Mouse (Mus musculus) hindbrain, embryonic 16.5 days (tissue): Measurements from ENCODE around the gene Rab33b. TPM values are rescaled to one million over a fixed set of nuclear protein-coding genes. Genes with fewer than 3 reads are reported as not detected.
"Not testable (repeated sequence)": the region's sequence is repeated elsewhere in the genome, so short reads cannot be mapped to it uniquely, and the experiment has no call there.

Experiments used
- ATAC-seq: fragments of 200-750 bp; cut with Nextera tagmentation; 2 replicates; pipeline ENCODE4 v1.8.0; 2017; ENCODE audit warnings: moderate TSS enrichment, moderate library complexity
- H3K27ac ChIP-seq: fragments of 300-500 bp; sonication (generic); 2 replicates; pipeline ENCODE4 v1.5.1; 2014; ENCODE audit warnings: low read depth, mild to moderate bottlenecking, control low read depth, low read length, moderate library complexity
- H3K27me3 ChIP-seq: fragments of 300-500 bp; sonication (generic); replicated peaks from 2 replicates; pipeline ENCODE4 v1.6.1; 2014; ENCODE audit warnings: low read length; ENCODE audit not compliant: control insufficient read depth, insufficient read depth
- H3K36me3 ChIP-seq: fragments of 300-500 bp; sonication (generic); 2 replicates; pipeline ENCODE4 v1.6.1; 2014; ENCODE audit warnings: mild to moderate bottlenecking, low read length, moderate library complexity, mixed read lengths; ENCODE audit not compliant: control insufficient read depth, insufficient read depth
- H3K4me1 ChIP-seq: fragments of 300-500 bp; sonication (generic); 2 replicates; pipeline ENCODE4 v1.6.1; 2014; ENCODE audit warnings: low read depth, low read length; ENCODE audit not compliant: control insufficient read depth, insufficient read depth
- H3K4me2 ChIP-seq: fragments of 300-500 bp; sonication (generic); 2 replicates; pipeline ENCODE4 v1.6.1; 2014; ENCODE audit warnings: mild to moderate bottlenecking, low read length, control low read depth, moderate library complexity
- H3K4me3 ChIP-seq: fragments of 300-500 bp; sonication (generic); 2 replicates; pipeline ENCODE4 v1.5.1; 2014; ENCODE audit warnings: mild to moderate bottlenecking, low read length, control low read depth, moderate library complexity
- H3K9ac ChIP-seq: fragments of 300-500 bp; sonication (generic); 2 replicates; pipeline ENCODE4 v1.6.1; 2014; ENCODE audit warnings: low read depth, mild to moderate bottlenecking, control low read depth, low read length, moderate library complexity
- H3K9me3 ChIP-seq: fragments of 300-500 bp; sonication (generic); 2 replicates; pipeline ENCODE4 v1.6.1; 2014; ENCODE audit warnings: mild to moderate bottlenecking, low read length, moderate library complexity; ENCODE audit not compliant: control insufficient read depth
- WGBS: fragments of 180-500 bp; shearing (Covaris S2); extraction: QIAGEN DNeasy Blood & Tissue Kit; methylation state at CpG from one replicate; pipeline ENCODE4 v1.1.7; 2014; 5-methylcytosine and 5-hydroxymethylcytosine counted together
- polyA plus RNA-seq: library from polyadenylated mRNA; unstranded; fragments of >200 nt; fragmentation: Nextera tagmentation; extraction: Ambion mirVana; gene quantifications from 2 replicates; pipeline ENCODE4 v1.2.1, GENCODE M21; 2015

Rab33b gene
- 29.2 and 32.0 TPM in 2 replicates for polyA plus RNA-seq

DNA sequence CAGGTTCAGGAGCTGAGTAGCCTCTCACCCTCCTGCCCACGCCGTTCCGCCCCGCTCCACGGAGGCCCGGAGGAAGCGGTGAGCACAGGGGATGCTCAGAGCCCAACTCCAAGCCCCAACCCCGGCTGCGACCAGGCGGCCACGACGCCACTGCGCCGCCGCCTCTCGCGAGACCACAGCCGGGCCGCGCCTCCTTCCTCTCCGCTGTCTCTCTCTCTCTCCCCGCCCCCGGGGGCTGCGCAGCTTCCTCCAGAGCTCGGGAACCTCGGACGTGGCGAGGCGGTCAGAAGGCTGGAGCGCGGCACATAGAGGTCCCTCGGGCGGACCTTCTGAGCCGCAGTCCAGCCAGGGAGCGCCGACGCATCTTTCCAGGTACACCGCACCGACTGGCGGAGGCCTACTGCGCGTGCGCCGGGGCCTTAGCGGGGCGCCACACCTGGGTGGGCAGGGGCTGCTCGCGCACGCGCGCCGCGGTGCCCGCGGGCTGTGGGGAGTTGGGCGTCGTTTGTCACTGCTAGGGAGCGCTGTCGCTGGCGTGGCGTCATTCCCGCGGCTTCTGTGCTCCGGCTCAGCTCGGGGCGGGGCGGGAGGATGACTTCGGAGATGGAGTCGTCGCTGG, at the start of gene Rab33b:
TSS of gene Rab33b (plus strand) at position 180 of the 619 bp plus-strand sequence.
- H3K9ac ChIP-seq, result peak within 1 kb of the TSS; percentile 83
- peak; percentile 98 for ATAC-seq
- peak within 1 kb of the TSS; percentile 90 for H3K27ac ChIP-seq
- H3K36me3 ChIP-seq, result peaks cover 2% of the 10 kb centered on the region; the same call in 1 of the 2 replicates
- WGBS, result under 1% methylated on average over 61 of the region's 70 CpGs
- H3K27me3 ChIP-seq, result no peaks in the 10 kb centered on the region
- no peaks in the 10 kb centered on the region for H3K9me3 ChIP-seq
- peak within 1 kb of the TSS; percentile 88 for H3K4me3 ChIP-seq
- H3K4me1 ChIP-seq, result peaks cover 23% of the 10 kb centered on the region
- peak within 1 kb of the TSS; percentile 89 for H3K4me2 ChIP-seq

DNA sequence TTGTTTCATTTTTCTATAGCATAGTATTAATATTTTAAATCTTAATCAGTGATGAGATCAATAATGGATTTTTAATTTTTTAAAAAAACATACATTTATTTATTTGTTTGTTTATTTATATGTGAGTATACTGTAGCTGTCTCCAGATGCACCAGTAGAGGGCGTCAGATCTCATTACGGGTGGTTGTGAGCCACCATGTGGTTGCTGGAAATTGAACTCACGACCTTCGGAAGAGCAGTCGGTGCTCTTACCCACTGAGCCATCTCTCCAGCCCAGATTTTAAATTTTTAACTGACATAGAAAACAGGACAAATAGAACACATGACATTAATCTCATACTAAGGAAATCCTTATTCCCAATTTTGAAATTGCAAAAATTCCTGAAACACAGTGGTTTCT, 49.4 kb upstream of the Rab33b start:
- not testable (repeated sequence) for H3K27ac ChIP-seq, H3K9ac ChIP-seq, H3K27me3 ChIP-seq, ATAC-seq, H3K4me1 ChIP-seq, H3K36me3 ChIP-seq, H3K4me2 ChIP-seq, H3K9me3 ChIP-seq, H3K4me3 ChIP-seq
- 88% methylated on average over 5 of the region's 5 CpGs for WGBS

DNA sequence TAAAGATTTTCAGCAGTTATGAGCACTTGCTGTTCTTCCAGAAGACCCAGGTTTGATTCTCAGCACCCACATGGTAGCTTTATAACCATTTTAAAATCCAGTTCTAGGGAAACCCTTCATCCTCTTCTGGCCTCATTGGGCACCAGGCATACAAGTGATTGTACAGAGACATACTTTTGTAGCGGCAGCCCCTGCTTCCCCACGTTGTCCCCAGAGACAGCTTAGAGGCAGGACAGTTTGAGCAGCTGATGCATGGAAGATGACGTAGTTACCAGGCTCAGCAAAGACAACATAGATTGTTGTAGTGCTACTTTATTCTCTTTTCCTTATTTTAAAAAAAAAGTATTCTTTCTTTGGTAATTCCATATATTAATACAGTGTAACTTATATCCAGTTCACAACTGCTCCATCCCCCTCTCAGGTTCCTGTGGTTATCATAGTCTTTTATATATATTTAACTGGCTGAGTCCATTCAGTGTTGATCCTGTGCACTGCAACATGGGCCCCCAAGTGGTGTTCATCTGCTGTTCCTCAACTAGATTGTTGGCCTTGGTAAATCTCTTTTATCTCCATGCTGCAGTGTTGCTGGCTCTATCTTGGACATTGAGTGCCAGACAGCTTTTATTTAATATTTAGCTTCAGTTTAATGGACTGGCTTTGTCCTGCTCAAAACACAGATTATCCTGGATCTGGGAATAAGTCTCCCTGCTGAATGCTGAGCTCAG, 48.7 kb upstream of the Rab33b start:
- Histone ChIP-seq H3K4me1 (no peaks in the 10 kb centered on the region), H3K9ac (no peak overlapping the region), H3K27ac (no peak overlapping the region), H3K4me3 (no peak overlapping the region), H3K27me3 (no peaks in the 10 kb centered on the region), H3K36me3 (no peaks in the 10 kb centered on the region), H3K9me3 (no peaks in the 10 kb centered on the region), H3K4me2 (no peak overlapping the region)
- no peak for ATAC-seq
- WGBS, result 75% methylated on average over 3 of the region's 3 CpGs

DNA sequence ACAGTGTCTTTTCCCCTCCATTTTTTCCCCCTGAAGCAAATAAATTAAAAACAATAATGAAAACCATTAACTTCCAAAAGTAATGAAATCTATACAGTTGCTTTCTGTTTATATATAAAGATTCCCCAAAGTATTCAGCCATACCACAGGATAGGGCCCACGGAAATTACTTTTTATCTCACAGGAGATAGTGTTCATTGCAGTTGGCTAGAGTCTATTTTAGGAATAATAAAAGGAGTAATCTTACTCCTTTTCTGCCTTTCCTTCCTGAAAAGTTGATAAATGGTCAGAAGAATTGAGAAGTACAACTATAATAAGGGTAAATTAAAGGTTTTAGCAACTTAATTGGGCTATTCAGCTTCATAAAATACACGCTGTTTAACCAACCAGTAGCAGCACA, 15.2 kb upstream of the Rab33b start:
- ATAC-seq, result no peak
- H3K4me1 ChIP-seq, result no peaks in the 10 kb centered on the region
- H3K9ac ChIP-seq, result no peak overlapping the region
- H3K36me3 ChIP-seq, result peaks cover 33% of the 10 kb centered on the region
- no peak overlapping the region for H3K27ac ChIP-seq
- no peaks in the 10 kb centered on the region for H3K27me3 ChIP-seq
- H3K9me3 ChIP-seq, result no peaks in the 10 kb centered on the region
- H3K4me2 ChIP-seq, result no peak overlapping the region
- WGBS, result 91% methylated on average over 2 of the region's 2 CpGs
- no peak overlapping the region for H3K4me3 ChIP-seq

DNA sequence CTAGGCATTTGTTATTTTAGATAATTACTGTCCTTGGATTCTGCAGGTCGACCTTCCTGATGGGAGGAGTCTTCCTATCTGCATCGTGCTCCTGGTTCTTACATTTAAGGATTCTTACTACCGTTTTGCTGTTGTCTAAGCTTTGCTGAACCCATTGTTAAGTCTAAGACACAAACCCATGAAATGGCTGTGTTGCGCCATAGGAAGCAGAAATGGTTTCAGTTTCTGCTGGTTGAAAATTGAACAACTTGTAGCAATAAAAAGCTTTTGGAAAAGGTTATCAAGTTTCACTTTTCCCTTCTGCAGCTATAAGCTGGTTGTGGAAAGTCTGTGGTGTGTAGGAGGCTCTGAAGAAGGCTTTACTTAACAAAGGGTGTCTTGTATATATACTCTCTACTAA, 8.0 kb upstream of the Rab33b start:
- H3K4me1 ChIP-seq, result no peaks in the 10 kb centered on the region
- H3K9me3 ChIP-seq, result no peaks in the 10 kb centered on the region
- 80% methylated on average over 4 of the region's 4 CpGs for WGBS
- H3K4me3 ChIP-seq, result no peak overlapping the region
- H3K27me3 ChIP-seq, result no peaks in the 10 kb centered on the region
- peaks cover 14% of the 10 kb centered on the region for H3K36me3 ChIP-seq
- no peak overlapping the region for H3K9ac ChIP-seq
- no peak for ATAC-seq
- H3K27ac ChIP-seq, result no peak overlapping the region
- H3K4me2 ChIP-seq, result no peak overlapping the region

DNA sequence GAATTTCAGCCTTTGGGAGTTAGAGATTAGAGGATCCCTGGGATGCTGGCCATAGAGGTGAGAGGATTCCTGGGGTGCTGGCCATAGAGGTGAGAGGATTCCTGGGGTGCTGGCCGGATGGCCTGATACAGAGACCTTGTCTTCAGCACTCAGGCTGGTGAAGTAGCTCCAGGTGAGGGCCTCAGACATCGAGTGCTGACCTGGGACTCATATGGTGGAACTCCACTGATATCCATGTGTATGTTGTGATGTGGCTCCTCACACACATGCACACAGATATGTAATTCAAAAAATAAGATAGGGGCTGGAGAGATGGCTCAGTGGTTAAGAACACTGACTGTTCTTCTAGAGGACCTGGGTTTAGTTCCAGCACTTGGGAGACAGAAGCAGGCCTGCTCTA, 3.8 kb upstream of the Rab33b start:
- peaks cover 8% of the 10 kb centered on the region for H3K4me1 ChIP-seq
- H3K27ac ChIP-seq, result no peak overlapping the region
- no peak overlapping the region for H3K4me3 ChIP-seq
- no peak overlapping the region for H3K4me2 ChIP-seq
- WGBS, result 35% methylated on average over 2 of the region's 2 CpGs
- H3K36me3 ChIP-seq, result no peaks in the 10 kb centered on the region
- no peaks in the 10 kb centered on the region for H3K9me3 ChIP-seq
- H3K9ac ChIP-seq, result no peak overlapping the region
- no peak for ATAC-seq
- H3K27me3 ChIP-seq, result no peaks in the 10 kb centered on the region

DNA sequence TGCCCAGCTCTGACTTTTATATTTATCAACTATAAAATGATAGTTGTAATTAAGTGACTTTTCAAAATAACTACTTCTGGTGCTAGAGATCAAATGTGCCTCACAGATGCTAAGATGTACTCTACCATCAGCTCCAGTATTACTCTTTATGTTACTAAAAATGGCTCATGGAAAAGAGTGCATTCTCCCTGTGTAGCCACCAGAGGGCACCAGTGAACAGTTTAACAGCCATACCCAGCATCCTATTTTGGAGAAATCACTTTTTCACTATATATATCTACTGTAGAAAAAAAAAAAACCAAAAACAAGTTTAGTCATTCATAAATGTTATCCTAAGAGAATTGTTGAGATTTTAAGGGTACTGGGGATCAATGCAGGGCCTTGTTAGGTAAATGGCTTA, 2.7 kb upstream of the Rab33b start:
- no peak overlapping the region for H3K9ac ChIP-seq
- H3K9me3 ChIP-seq, result no peaks in the 10 kb centered on the region
- peaks cover 20% of the 10 kb centered on the region for H3K4me1 ChIP-seq
- no peak overlapping the region for H3K4me3 ChIP-seq
- ATAC-seq, result no peak
- no peak overlapping the region for H3K27ac ChIP-seq
- H3K36me3 ChIP-seq, result no peaks in the 10 kb centered on the region
- H3K27me3 ChIP-seq, result no peaks in the 10 kb centered on the region
- H3K4me2 ChIP-seq, result no peak overlapping the region

DNA sequence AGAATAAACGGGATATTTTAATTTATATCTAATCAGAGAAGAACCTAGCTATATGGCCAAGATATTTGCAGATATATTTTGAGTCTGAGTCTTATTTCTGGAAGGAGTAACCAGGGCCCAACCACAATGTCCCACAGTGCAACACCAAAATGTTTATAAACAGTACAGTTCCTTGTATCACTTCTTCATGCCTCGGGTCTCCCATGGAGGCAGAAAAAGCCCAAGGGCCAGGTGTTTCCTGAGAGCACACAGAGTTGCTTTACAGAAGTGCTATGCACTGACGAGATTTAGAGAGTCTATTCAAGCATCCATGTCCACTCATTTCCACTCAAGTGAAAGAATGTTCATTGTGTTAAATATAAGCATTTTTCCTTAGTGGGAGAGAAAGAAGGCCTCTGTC, 1.8 kb upstream of the Rab33b start:
- Histone ChIP-seq H3K27ac (no peak overlapping the region), H3K4me1 (peaks cover 23% of the 10 kb centered on the region), H3K4me2 (no peak overlapping the region), H3K36me3 (no peaks in the 10 kb centered on the region), H3K27me3 (no peaks in the 10 kb centered on the region), H3K9me3 (no peaks in the 10 kb centered on the region), H3K9ac (no peak overlapping the region), H3K4me3 (no peak overlapping the region)
- no peak for ATAC-seq
- 59% methylated on average over 3 of the region's 3 CpGs for WGBS

DNA sequence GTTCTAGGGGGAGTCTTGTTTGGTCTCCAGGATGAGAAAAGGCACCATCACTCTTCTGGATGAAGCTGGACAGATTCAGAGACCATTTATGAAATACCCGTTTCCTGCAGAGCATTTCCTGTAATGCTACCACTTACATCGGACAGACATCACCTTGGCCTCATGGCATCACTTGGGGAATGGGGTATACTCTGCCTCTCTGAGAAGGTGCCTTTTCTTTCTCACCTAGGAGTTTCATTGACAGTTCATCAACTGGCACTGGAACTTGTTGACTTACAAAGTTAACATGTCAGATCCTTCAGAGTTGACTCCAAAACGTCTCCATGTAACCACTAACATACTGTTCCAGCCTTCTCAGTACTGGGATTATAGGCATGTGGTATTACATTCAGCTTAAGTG, 939 bp upstream of the Rab33b start:
- Histone ChIP-seq H3K27ac (no peak overlapping the region), H3K4me1 (peaks cover 23% of the 10 kb centered on the region), H3K27me3 (no peaks in the 10 kb centered on the region), H3K9me3 (no peaks in the 10 kb centered on the region), H3K4me3 (no peak overlapping the region; the same call in 1 of the 2 replicates), H3K36me3 (no peaks in the 10 kb centered on the region), H3K9ac (no peak overlapping the region; the same call in 1 of the 2 replicates), H3K4me2 (peak overlapping the region; percentile 89)
- no peak for ATAC-seq
- WGBS, result 79% methylated on average over 3 of the region's 3 CpGs
